Mouse (Mus musculus) heart, embryonic 13.5 days (tissue): ENCODE measurements around the gene Tfpi. TPM values are rescaled to one million over a fixed set of nuclear protein-coding genes. Genes with fewer than 3 reads are reported as not detected.

Experiments used
- ATAC-seq: fragments of 200-750 bp; cut with Nextera tagmentation; 2 replicates; pipeline ENCODE4 v1.8.0; 2017; ENCODE audit warnings: moderate TSS enrichment; ENCODE audit not compliant: insufficient number of reproducible peaks, low FRiP score, low TSS enrichment; ENCODE audit errors: extremely low read depth
- H3K27ac ChIP-seq: fragments of 300-500 bp; sonication (generic); replicated peaks from 2 replicates; pipeline ENCODE4 v1.5.1; 2015; ENCODE audit warnings: moderate library complexity, mild to moderate bottlenecking, inconsistent platforms
- H3K27me3 ChIP-seq: fragments of 300-500 bp; sonication (generic); replicated peaks from 2 replicates; pipeline ENCODE4 v1.6.1; 2015; ENCODE audit warnings: mild to moderate bottlenecking, inconsistent platforms
- H3K36me3 ChIP-seq: fragments of 300-500 bp; sonication (generic); 2 replicates; pipeline ENCODE4 v1.6.1; 2015; ENCODE audit warnings: mild to moderate bottlenecking, inconsistent platforms
- H3K4me1 ChIP-seq: fragments of 300-500 bp; sonication (generic); 2 replicates; pipeline ENCODE4 v1.6.1; 2015; ENCODE audit warnings: inconsistent platforms
- H3K4me2 ChIP-seq: fragments of 300-500 bp; sonication (generic); 2 replicates; pipeline ENCODE4 v1.6.1; 2015; ENCODE audit warnings: inconsistent platforms, mild to moderate bottlenecking, moderate library complexity
- H3K4me3 ChIP-seq: fragments of 300-500 bp; sonication (generic); 2 replicates; pipeline ENCODE4 v1.5.1; 2015; ENCODE audit warnings: moderate library complexity, mild to moderate bottlenecking, inconsistent platforms
- H3K9ac ChIP-seq: fragments of 300-500 bp; sonication (generic); 2 replicates; pipeline ENCODE4 v1.6.1; 2015; ENCODE audit warnings: inconsistent platforms, mild to moderate bottlenecking, moderate library complexity
- H3K9me3 ChIP-seq: fragments of 300-500 bp; sonication (generic); 2 replicates; pipeline ENCODE4 v1.6.1; 2016; ENCODE audit warnings: inconsistent platforms
- whole genome bisulfite sequencing: fragments of 180-500 bp; shearing (Covaris S2); methylation state at CpG from one replicate; pipeline ENCODE4 v1.1.7; 2015; ENCODE audit warnings: mixed read lengths; 5-methylcytosine and 5-hydroxymethylcytosine counted together
- polyA plus RNA-seq: library from polyadenylated mRNA; unstranded; fragments of >200 nt; fragmentation: Nextera tagmentation; extraction: Ambion mirVana; gene quantifications from 2 replicates; pipeline ENCODE4 v1.2.1, GENCODE M21; 2015

Gene Tfpi
- polyA plus RNA-seq, 1 experiment from 2014 or later: 72.0 TPM

DNA sequence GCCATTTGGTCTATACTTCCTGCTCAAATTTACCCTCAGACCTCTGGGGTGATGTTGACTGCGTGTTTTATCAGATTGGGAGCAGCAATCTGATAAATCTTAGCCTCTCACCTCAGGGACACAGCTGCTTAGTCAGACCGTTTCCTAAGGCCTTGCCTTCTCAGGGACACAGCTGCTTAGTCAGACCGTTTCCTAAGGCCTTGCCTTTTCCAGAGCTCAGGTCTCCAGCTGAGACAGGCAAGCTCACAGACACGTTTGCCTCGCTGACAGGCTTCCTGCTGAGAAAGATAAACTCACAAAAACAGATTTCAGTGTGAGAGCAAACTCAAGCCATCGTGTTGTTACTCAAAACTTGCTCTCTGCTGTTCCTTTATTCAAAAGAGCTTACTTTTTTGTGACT, 1.9 kb downstream of the Tfpi start:
- Histone ChIP-seq H3K4me1 (peaks cover 48% of the 10 kb centered on the region), H3K9me3 (no peaks in the 10 kb centered on the region), H3K9ac (peak overlapping the region; percentile 83), H3K4me2 (peak overlapping the region; percentile 66), H3K27me3 (no peaks in the 10 kb centered on the region), H3K27ac (peak overlapping the region; percentile 96), H3K36me3 (peaks cover 36% of the 10 kb centered on the region), H3K4me3 (peak overlapping the region; percentile 51)
- ATAC-seq: no peak
- WGBS: 4% methylated on average over 6 of the region's 6 CpGs

DNA sequence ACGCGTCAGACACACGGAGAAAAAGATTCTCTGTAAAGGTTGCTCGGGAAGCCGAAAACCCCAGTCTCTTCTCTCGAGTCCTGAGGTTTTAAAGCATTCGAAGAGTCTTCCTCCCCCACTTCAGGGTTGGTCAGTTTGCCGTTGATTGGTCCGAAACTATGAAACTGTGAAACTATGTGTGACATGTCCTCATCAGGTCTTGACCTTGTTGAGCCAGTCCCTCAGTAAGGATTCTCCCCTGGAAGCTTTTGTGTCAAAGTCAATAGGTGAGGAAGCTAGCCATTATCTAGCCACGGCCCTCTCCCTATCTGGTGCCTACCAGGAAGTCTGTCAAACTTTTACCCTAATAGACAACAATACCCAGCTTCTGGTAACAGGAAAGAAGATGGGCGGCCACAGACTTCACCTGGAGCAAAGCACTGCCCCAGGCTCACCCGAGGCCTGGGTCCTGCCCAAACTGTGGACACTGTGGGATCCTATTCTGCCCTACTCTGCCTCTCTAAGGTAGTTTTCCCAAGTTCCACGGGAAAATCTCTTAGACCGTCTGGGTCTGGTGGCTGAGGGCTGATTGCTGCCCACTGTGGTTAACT, 2.5 kb downstream of the Tfpi start:
- WGBS: 44% methylated on average over 14 of the region's 14 CpGs
- Histone ChIP-seq H3K9me3 (no peaks in the 10 kb centered on the region), H3K27me3 (no peaks in the 10 kb centered on the region), H3K36me3 (peaks cover 42% of the 10 kb centered on the region), H3K4me1 (peaks cover 48% of the 10 kb centered on the region), H3K9ac (peak overlapping the region; percentile 83), H3K27ac (peak overlapping the region; percentile 96), H3K4me3 (no peak overlapping the region), H3K4me2 (peak overlapping the region; percentile 66)
- ATAC-seq: no peak

DNA sequence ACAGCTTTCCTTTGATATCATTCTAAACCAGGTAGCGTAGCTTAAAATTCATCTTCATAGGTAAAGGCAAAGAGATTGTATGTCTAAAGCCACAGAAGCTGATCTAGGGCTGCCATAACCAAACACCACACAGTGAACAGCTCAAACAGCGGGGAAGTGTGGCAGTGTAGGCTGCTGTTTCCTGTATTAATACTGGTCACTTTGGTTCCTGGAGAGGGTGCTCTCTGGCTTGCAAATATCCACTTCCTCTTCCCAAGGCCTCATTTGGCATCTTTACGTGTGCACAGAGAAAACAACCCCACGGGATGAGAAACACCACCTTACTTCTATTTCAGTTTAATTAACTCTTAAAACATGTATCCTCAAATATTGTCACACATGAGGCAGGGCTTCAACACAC, 9.2 kb downstream of the Tfpi start:
- peaks cover 24% of the 10 kb centered on the region for H3K4me1 ChIP-seq
- peaks cover 52% of the 10 kb centered on the region for H3K36me3 ChIP-seq
- H3K27me3 ChIP-seq: no peaks in the 10 kb centered on the region
- H3K4me2 ChIP-seq: no peak overlapping the region
- H3K27ac ChIP-seq: peak overlapping the region; percentile 50
- H3K4me3 ChIP-seq: no peak overlapping the region
- ATAC-seq: no peak
- 79% methylated on average over 4 of the region's 4 CpGs for WGBS
- no peak overlapping the region for H3K9ac ChIP-seq
- no peaks in the 10 kb centered on the region for H3K9me3 ChIP-seq

DNA sequence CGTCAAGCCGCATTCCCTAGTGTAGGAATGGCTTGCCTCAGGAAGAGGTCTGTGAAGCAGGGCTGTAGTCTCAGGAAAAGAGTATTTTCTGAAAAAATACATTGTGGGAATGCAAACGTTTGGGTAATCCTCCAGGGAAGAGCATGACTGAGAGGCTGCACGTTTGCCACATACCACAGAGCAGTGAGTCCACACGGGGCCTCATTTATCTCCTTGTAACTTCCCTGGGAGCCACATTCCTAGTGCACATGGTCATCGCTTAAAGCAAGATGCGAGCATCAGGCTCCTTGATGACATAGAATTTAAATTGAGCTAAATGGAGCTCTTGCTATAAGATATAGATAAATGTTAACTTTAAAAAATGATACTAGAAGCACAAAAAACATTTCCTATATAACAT, 11.6 kb downstream of the Tfpi start:
- H3K9me3 ChIP-seq: no peaks in the 10 kb centered on the region
- peaks cover 24% of the 10 kb centered on the region for H3K4me1 ChIP-seq
- no peak overlapping the region for H3K4me3 ChIP-seq
- no peaks in the 10 kb centered on the region for H3K27me3 ChIP-seq
- peak overlapping the region; percentile 90 for H3K27ac ChIP-seq
- H3K9ac ChIP-seq: peak overlapping the region; percentile 57
- H3K36me3 ChIP-seq: peaks cover 35% of the 10 kb centered on the region
- peak overlapping the region; percentile 41 for H3K4me2 ChIP-seq
- ATAC-seq: no peak; the same call in 1 of the 2 replicates
- WGBS: 10% methylated on average over 7 of the region's 7 CpGs

DNA sequence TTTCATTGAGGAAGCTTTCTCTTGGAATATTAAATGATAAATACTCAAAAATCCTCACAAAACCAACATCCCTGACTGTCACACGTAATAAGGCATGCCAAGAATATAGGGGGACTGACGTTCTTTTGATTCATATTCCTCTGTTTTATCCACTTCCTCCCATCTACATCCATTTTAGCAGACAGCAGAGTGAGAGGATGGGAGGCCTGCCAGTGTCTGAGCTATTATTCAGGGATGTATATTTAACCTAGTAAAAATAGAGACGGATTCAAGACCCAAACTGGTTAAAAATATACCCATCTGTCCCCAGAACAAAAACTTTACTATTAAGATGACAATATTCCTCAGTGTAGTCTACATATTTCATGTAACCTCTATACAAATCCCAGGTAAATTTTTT, 14.2 kb downstream of the Tfpi start:
- Histone ChIP-seq H3K9me3 (no peaks in the 10 kb centered on the region), H3K9ac (no peak overlapping the region), H3K4me1 (peaks cover 31% of the 10 kb centered on the region), H3K4me2 (no peak overlapping the region), H3K27ac (no peak overlapping the region), H3K36me3 (peaks cover 23% of the 10 kb centered on the region), H3K27me3 (no peaks in the 10 kb centered on the region), H3K4me3 (no peak overlapping the region)
- no peak for ATAC-seq
- WGBS: 78% methylated on average over 3 of the region's 3 CpGs

DNA sequence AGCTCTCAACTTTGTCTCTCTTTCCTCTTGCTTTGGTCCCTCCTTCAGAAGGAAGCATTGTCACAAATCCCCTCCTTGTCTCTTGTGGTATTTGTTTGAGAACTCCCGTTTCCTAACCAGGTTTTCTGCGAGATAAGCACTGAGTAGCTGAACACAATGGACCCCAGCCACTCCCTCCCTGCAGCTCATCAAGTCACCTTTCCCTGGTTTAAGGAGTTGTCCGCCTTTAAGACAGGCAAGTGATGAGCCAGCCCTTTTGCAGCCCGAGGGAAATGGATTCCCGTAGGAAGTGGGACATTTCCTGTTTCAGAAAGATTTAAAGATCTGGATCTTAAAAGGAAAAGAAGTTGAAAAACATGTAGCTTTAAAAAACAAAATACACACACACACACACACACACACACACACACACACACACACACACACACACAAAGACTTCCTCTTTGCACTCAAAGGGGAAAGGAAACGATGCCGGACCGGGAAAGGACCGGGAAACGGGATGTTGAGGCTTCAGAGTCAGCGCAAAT, 16.9 kb downstream of the Tfpi start:
- H3K27me3 ChIP-seq: no peaks in the 10 kb centered on the region
- H3K4me3 ChIP-seq: no peak overlapping the region
- H3K4me2 ChIP-seq: peak overlapping the region; percentile 33
- H3K9ac ChIP-seq: no peak overlapping the region
- H3K27ac ChIP-seq: peak overlapping the region; percentile 76
- WGBS: 52% methylated on average over 11 of the region's 11 CpGs
- no peaks in the 10 kb centered on the region for H3K9me3 ChIP-seq
- H3K36me3 ChIP-seq: peaks cover 27% of the 10 kb centered on the region
- no peak for ATAC-seq
- peaks cover 23% of the 10 kb centered on the region for H3K4me1 ChIP-seq

DNA sequence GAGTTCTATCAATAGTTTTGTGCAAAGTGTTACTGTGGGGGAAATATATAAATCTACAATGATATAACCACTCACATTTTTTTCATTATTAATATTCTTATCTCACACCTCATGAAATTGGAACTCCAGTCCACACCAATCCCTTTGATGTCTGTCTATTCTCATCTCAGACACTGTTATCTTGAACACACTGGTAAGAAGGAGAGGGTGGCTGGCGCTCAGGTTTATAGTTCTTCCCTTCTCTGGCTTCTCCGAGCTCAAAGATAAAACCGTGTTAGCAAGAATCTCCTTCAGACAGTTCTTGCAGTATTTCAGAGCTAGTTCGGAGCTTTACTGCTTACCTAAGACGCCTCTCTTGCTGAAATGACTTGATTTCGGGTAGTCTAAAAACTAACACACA, 19.4 kb downstream of the Tfpi start:
- Histone ChIP-seq H3K4me1 (peaks cover 20% of the 10 kb centered on the region), H3K9ac (no peak overlapping the region), H3K36me3 (0 out of 2 replicates have a peak, but pooled peaks cover 16% of the 10 kb centered on the region), H3K4me2 (no peak overlapping the region), H3K27me3 (no peaks in the 10 kb centered on the region), H3K9me3 (no peaks in the 10 kb centered on the region), H3K27ac (peak overlapping the region; percentile 28; the same call in 1 of the 2 replicates), H3K4me3 (no peak overlapping the region)
- 37% methylated on average over 6 of the region's 6 CpGs for WGBS
- ATAC-seq: no peak

DNA sequence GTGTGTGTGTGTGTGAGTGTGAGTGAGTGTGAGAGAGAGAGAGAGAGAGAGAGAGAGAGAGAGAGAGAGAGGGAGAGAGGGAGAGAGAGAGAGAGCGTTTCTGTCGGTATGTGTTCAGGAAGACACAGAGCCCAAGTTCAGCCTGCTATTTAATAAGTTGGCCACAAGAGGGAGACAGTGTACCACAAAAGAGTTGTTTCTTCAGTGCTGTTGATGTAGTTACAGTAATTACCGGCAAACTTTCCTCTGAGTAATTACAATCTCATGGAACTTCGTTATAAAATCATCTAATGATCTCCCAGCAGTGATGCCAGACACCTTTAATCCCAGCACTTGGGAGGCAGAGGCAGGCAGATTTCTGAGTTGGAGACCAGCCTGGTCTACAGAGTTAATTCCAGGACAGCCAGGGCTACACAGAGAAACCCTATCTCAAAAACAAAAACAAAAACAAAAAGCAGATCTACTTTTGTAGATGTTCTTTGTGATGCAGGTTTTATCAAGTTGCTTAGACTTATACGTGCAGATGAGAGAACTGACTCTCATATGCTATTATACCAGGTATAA, 21.3 kb downstream of the Tfpi start:
- no peaks in the 10 kb centered on the region for H3K9me3 ChIP-seq
- no peak overlapping the region for H3K4me3 ChIP-seq
- peak overlapping the region; percentile 33 for H3K4me2 ChIP-seq
- peak overlapping the region; percentile 41; the same call in 1 of the 2 replicates for H3K9ac ChIP-seq
- WGBS: 7% methylated on average over 5 of the region's 5 CpGs
- no peak for ATAC-seq
- H3K4me1 ChIP-seq: peaks cover 20% of the 10 kb centered on the region
- peak overlapping the region; percentile 55; the same call in 1 of the 2 replicates for H3K27ac ChIP-seq
- peaks cover 27% of the 10 kb centered on the region for H3K36me3 ChIP-seq
- no peaks in the 10 kb centered on the region for H3K27me3 ChIP-seq

DNA sequence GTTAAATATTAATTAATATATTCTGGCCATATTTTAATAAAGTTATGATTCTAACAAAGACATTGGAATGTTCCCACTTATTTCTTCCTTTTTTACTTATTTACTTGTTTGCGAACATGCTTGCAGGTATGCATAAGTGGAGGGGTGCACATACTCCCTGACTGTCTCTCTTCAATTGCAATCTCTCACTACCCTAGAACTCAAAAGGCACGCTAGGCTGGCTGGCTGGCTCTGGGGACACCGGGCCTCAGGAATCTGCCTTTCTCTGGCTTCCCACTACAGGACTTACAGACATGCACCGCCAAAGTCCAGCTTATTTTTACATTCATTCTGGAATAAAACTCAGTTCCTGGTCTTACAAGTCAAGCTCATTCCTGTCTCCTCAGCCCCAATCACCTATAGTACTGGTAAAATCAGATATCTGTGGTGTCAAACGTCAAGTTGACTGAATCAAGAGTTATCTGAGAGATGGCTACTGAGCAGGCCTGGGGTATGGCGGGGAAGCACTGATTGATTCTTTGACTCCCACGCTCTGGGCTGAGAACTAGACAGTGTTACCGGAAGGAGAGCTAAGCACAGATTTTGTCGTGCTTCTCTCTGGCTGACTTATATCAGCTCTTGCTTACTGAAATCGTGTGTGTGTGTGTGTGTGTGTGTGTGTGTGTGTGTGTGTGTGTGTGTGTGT, 21.9 kb downstream of the Tfpi start:
- H3K4me3 ChIP-seq: no peak overlapping the region
- 49% methylated on average over 10 of the region's 10 CpGs for WGBS
- H3K27me3 ChIP-seq: no peaks in the 10 kb centered on the region
- no peak for ATAC-seq
- peaks cover 27% of the 10 kb centered on the region for H3K36me3 ChIP-seq
- peaks cover 20% of the 10 kb centered on the region for H3K4me1 ChIP-seq
- peak overlapping the region; percentile 41; the same call in 1 of the 2 replicates for H3K9ac ChIP-seq
- H3K27ac ChIP-seq: peak overlapping the region; percentile 55; the same call in 1 of the 2 replicates
- H3K4me2 ChIP-seq: peak overlapping the region; percentile 13
- H3K9me3 ChIP-seq: no peaks in the 10 kb centered on the region

DNA sequence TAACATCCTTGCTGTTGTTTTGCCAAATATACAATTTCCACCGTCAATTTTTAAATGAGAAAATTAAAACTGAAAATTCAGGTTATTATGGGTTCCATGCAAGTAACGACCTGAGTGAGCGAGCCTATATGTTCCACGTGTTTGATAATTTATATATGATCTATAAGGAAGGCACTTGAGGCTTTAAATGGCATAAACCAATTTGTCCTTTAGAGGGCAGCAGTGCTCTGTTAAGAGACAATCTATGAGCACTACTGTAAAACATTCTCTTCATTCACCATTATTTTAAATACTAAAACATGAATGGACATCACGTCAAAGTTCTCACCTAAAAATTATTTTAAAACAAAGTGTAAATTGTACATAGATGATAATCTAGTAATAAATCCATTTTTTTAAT, 22.5 kb downstream of the Tfpi start:
- no peak overlapping the region for H3K4me2 ChIP-seq
- H3K27me3 ChIP-seq: no peaks in the 10 kb centered on the region
- no peak overlapping the region for H3K27ac ChIP-seq
- 19% methylated on average over 5 of the region's 5 CpGs for WGBS
- no peak overlapping the region for H3K9ac ChIP-seq
- H3K36me3 ChIP-seq: peaks cover 26% of the 10 kb centered on the region
- no peaks in the 10 kb centered on the region for H3K9me3 ChIP-seq
- no peak overlapping the region for H3K4me3 ChIP-seq
- no peak for ATAC-seq
- H3K4me1 ChIP-seq: peaks cover 17% of the 10 kb centered on the region

DNA sequence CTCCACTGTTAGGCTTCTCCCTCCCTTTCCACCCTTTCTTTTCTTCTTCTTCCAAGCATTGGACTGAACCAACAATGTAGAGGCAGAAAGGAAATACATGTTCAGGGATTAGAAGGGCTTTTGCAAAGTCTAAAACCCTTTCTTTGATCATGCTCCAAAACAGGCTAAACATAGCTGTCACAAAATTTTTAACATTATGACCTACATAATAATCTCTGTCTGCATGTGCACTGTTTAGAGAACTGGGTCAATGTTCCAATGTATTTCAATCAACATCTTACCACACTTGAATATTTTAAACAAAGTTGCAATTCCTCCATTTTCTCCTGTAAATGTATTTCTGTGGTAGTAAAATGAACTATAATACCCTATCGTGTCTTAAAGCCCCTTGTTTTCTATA, 31.1 kb downstream of the Tfpi start:
- H3K4me3 ChIP-seq: no peak overlapping the region
- no peaks in the 10 kb centered on the region for H3K27me3 ChIP-seq
- 53% methylated on average over 1 of the region's 1 CpGs for WGBS
- ATAC-seq: no peak
- H3K4me2 ChIP-seq: no peak overlapping the region
- H3K36me3 ChIP-seq: peaks cover 29% of the 10 kb centered on the region
- no peak overlapping the region for H3K9ac ChIP-seq
- H3K27ac ChIP-seq: no peak overlapping the region
- no peaks in the 10 kb centered on the region for H3K9me3 ChIP-seq
- peaks cover 9% of the 10 kb centered on the region for H3K4me1 ChIP-seq
